Mouse (Mus musculus): Measurements from ENCODE around the gene Galm.

- TF ChIP-seq CTCF (IDR thresholded peaks at IDR 0.05; ENCODE audit: borderline replicate concordance, control insufficient read depth, extremely low read depth, insufficient read depth, low read length, poor library complexity) (no peak), POLR2A (IDR thresholded peaks at IDR 0.05; ENCODE audit: control insufficient read depth, extremely low read depth, insufficient read depth, low read length, poor library complexity) (no peak)
These were observed 17.9 kb downstream of the Galm start for GRCm38 (mm10) chr17:80145210-80145609.
